Mouse (Mus musculus) CD4-positive helper T cell, adult 2 months (primary cell): ENCODE results near the gene Slc29a4.

Experiments used
- DNase-seq: peaks from one replicate; pipeline ENCODE4 v3.0.0-alpha.2; 2012; ENCODE audit warnings: low read depth, missing footprints, low spot score

The Slc29a4 gene

DNA sequence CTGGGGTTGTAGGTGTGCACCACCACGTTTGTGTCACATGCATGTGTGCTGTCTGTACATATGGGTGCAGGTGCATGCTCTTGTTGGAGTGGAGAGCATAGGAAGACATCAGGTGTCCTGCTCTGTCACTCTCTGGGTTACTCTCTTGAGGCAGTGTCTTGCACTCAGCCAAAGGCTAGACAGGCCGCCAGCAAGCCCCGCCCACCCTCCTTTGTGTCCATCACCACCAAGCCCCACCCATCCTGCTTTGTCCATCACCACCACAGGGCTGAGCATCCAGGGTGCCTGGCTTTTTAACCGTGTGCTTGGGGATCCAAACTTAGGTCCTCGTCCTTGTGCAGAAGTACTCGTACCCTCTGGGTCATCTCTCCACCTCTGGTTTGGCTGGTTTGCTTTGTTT lies 3.9 kb downstream of the Slc29a4 start:
- DNase-seq = no peak

DNA sequence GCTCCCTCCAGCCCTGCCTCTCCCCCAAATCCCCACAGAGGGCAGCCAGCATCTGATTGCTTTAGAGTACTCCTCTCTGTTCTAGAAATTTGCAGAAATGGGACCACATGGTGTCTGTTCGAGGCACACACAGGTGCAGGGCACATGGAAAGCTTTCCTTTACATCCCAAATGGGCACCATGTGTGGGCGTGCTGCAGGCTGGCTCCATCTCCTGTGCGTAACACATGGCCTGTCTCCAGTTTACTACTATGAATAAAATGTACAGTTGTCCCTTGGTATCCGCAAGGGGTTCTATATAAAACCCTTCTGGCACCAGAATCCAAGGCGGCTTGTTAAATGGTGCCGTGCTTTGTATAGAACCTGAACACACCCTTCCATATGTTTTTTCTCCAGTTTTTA lies 4.6 kb downstream of the Slc29a4 start:
- no peak for DNase-seq

DNA sequence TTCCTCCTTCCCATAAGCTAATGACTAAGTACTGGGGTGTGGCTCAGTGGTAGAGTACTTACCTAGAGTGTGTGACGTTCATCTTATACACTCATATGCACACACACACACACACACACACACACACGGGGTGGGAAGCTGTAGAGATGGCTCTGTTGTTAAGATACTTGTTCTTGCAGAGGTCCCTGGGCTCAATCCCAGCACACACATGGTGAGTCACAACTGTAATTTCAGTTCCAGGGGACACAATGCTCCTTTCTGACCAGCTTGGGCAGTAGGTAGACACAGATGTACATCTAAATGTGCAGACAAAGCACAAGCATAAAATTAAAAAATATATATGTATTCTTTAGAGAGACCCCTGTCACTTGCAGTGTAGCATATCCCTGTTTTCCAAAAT lies 5.4 kb downstream of the Slc29a4 start:
- no peak for DNase-seq

DNA sequence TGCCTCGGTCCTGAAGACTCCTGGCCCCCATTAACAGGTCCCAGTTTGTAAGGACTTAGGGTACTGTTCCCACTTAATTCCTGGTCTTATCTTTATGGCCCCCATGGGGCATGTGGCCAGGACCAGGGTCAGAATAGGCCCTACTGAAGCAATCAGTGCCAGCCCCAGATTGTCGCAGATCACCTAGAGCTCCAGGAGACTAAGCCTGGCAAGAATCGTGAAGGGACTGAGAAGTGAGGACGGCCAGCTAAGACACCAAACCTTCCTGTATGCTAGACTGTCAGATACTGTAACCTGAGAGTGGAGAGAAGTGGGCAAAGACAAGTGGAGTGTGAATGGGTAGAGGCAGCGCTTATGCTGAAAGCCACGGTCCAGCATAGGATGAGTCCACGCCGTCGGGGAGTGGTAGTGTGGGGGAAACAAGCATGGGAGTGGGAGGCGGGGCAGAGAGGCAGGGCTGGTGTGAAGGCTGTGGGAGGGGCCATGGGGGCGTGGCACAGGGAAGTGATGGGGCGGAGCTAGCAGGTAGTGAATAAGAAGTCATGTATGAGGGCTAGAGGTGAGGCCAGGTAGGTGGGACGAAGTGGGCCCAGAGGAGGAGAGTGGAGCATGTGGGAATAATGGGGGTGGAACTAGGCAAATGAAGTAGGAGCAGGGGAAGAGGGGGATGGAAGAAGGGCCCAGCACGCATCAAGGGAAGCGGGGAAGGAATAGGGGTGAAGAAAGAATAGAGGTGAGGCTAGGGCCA lies 8.7 kb downstream of the Slc29a4 start:
- DNase-seq = peak; percentile 37

DNA sequence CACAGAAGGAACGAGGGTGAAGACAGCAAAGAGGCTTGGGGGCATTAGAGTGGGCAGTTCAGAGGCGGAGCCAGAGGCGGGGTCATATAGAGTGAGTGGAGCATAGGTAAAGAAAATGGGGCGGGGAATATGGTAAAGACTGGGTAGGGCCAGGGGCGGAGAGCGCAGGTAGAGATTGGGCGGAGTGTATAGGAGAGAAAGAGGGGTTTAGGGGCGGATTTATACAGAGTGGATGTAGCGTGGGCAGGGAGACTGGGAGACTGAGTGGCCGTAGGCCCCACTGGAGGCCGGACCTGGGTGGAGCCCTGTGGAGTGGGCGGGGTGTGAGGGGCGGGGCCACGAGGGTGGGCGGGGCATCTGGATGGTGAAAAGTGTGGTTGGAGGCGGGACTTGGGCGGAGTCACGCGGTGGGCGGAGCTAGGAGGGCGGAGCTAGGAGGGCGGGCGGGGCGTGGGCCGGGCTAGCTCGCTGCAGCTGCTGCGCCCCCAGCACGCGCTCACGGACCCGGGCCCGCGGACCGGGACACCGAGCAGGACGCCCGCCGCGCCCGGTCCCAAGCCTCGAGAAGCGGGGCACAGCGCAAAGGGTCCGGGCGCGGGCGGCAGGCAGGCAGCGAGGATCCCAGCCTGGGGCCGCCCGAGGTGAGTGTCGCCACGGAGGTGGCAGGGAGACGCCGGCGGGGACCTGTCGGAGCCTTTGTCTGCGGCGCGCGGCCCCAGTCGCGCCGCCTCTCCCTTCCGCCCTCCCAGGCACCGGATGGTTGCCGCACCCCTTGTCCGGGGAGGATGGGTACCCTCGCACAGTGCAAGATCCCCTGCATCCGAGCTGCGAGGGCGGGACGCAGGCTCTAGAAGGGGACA lies 9.6 kb downstream of the Slc29a4 start:
- DNase-seq = peak; percentile 62

DNA sequence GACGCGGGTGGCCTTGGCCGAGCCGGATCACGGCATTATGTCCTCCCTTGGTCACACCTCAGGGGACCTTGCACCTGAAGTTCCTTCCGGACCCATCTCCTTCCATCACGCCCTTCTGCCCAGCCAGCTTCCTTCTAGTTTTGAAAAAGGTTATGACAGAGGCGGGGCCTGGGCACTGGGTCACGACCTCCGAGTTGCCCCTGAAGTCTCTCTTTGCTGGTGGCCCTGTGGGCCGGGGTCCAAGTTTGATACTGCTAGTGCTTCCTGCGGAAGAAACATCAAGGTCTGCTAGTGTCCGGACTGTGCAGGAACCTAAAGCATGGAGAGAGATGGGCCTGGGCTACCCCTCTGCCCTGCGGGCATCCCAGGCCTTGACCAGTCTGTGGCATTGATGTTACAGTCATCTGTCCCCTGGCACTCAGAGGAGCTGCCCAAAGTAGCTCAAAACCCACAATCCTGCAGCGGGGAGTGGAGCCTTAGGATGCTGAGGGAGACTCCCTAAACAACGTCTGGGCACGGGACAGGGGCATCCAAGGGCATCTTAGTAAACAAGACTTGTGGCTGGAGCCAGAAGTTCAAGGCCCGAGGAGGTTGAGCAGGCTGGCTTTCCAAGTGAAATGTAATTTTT lies 10.3 kb downstream of the Slc29a4 start:
- DNase-seq = no peak

DNA sequence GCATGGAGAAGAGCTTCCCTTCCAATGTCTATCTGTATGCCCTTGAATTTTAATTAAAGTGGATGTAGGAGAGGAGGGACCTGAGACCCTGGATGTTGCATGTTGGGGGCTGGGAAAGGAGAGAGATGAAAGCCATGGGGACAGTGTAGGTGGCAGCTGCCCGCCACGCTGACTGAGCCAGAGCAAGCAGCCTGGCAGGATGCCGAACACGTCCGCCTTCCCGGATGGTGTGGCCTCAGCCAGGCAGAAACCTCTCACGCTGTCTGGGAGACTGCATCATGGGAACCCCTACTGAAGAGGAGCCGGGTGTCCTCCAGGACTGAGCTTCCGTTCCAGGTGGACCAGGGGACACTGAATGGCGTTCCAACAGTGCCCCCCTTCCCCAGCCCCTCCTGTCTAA lies 11.3 kb downstream of the Slc29a4 start:
- DNase-seq = no peak

DNA sequence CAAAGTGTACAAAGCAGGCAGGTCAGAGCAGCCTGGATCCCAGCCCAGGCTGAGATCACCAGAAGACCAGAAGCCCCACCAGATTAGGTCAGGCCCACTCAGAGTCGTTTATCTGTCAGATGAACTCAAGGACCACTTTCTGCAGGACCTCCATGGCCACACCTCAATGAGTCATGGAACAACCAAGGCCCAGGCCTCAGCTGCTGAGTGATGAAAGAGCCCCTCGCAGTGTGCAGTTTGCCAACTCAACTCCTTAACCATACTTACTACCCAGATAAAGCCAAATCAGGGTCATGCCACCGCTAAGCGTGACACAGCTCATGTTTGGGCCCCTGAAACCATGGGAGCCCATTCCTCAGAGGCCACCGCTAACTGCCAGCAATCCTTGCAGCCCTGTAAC lies 15.4 kb downstream of the Slc29a4 start:
- no peak for DNase-seq

DNA sequence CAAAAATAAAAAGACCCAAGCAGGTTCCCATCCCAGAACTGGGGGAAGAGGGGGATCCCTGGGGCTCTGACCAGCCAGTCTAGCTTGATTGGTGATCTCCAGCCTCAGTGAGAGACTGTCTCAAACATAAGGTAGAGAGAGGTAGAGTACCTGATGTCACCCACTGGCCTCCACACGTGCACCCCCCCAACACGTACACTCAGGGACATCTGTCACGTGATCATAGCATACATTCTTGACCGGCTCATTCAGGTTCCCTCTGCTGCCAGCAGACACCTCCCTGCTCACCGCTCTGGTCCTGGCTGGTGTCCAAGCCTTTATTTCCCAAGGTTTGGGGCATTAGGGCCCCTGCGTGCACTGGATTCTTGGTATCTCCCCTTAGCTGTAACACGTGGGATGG lies 17.1 kb downstream of the Slc29a4 start:
- DNase-seq = no peak

DNA sequence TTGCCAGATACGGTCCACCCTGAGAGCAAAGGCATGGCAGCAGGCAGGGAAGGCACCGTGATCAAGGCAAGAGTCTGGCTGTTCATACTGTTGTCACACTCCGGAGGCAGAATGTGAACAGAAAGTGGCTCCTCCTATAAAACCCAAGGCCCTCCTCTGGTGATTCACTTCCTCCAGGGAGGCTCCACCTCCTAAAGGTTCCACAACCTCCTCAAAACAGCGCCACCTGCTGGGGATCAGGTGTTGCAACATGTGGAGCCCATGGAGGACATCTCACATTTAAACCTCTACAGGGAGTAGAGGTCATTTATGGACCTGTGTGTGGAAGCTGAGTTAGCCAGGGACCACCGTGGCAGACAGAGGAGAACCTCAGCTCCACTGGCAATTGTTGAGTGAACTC lies 20.1 kb downstream of the Slc29a4 start:
- no peak for DNase-seq

DNA sequence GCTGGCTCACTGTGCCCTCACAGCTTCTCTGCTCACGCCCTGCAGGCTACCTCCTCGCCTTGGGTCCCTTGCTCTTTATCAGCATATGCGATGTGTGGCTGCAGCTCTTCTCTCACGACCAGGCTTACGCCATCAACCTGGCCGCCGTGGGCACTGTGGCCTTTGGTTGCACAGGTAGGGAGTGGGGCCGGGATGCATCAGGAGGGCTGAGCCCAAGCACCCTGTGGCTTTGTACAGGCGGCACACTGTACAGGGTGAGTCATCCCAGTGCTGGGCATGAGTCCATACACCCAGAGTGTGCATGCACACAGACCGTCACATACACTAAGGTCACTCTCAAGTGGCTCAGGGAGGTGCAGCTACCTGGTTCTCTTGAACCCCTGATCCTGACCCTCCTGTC lies 21.7 kb downstream of the Slc29a4 start:
- DNase-seq = no peak

DNA sequence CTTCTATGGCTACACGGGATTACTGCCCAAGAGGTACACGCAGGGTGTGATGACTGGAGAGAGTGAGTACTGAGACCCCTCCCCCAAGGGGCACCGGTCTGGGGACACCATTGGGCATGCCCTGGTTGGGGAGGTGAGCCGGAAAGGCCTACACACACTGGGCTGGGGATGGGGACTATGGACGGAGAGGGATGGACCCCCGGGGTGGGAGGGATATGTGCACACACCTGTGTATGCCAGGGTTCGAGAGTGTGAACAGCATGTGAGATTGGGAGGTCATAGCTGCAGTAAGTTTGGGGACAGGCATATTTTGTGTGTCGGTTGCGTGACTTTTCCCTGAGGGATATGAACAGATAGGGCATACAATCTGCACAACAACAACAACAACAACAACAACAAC lies 22.7 kb downstream of the Slc29a4 start:
- DNase-seq = no peak

DNA sequence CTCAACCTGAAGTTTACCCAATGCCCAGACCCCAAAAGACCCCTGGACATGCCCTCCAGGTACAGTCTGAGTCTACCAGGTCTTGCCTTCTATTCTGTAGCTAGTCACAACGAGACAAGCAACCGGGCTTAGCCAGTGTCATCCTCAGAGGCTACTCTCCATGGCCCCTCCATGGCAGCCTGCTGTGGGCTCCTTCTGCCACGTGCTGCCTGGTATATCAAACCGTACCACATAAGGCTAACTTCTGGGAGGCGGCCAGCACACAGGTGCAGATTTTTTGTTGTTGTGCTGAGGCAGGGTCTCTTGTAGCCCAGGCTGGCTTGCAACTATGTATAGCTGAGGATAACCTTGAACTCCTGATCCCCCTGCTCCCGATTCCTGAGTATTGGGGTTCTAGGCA lies 23.7 kb downstream of the Slc29a4 start:
- no peak for DNase-seq

DNA sequence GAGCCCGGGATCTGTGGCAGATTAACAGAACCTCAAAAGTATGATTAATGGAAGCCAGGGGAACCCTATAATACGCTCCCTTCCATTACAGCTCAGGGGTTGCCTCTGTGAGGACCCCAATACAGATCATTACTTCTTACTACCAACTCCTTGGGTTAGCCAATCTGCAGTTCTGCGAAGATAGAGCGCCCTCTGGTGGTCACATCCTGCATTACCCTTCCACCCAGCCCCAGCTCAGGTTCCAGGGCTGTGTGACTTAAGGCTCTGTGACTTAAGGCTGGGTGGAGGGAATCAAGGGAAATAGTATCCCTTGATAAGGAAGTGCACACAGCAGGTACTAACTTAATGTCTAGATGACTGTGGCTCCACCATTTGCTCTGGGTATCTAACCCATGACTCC lies 25.7 kb downstream of the Slc29a4 start:
- DNase-seq = peak; percentile 59

DNA sequence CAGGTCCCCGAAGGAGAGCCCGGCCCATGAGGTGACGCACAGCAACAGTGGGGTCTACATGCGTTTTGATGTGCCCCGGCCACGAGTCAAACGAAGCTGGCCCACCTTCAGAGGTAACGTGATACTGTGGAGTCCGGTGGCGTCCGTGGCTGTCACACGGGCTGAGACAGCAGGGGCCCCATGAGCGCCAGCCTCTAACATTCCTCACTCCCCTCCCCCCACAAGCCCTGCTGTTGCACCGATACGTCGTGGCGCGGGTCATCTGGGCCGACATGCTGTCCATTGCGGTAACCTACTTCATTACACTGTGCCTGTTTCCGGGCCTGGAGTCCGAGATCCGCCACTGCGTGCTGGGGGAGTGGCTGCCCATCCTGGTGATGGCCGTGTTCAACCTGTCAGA lies 26.2 kb downstream of the Slc29a4 start:
- DNase-seq = no peak

DNA sequence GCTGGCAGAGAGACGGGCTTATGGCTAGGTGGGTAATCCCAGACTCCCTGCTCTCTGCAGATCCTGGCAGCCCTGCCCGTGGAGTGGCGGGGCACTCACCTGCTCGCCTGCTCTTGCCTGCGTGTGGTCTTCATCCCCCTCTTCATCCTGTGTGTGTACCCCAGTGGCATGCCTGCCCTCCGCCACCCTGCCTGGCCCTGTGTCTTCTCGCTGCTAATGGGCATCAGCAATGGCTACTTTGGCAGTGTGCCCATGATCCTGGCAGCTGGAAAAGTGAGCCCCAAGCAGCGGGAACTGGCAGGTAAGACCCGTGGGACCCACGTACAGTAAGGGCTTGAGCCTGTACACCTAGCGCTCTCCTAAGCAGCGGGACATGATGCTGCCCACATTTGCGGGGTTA lies 27.6 kb downstream of the Slc29a4 start:
- no peak for DNase-seq

DNA sequence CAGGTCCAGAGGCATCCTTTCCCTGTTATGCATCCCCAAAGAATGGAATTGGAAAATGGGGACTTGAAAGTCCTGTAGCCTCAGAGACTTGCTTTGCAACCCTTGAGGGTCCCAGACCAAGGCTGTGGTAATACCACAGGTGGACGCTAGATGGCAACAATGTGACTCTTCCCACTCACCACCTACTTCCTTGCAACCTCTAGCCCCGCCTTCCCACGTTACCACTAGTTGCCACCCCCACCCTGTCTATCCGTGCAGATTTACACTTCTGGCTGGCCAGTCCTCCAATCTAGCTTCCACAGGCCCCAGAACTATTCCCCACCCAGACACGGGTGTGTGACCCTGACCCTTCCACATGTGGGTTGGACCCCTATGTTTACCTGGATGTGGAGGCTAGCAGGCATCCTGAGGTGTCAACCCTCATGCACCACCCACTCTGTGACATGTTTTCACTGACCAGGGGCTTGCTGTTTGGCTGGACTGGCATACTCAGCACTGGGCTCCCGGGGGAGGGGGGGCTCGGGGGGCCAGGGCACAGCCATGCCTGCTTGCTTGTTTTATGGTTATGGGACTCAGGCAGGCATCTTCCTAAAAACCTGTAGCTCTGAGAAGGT lies 31.3 kb downstream of the Slc29a4 start:
- DNase-seq = peak; percentile 76

DNA sequence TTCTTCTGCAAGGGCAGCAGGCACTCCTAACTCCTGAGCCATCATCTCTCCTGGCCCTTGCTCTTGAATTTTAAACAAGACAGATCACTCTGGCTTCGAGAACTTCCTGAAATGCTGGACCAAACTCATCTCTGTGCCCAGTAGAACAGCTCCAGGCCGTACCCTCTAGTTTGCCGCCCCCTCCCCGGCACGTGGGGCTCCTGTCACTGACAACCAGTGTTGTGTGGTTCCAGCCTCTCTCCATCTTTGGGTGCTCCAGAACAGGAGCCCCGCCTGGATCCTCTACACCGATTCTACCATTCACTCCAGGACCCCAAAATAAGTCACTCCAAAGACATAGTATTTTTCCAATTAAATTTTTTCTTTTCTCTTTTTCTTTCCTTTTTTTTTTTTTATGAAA lies 32.0 kb downstream of the Slc29a4 start:
- no peak for DNase-seq

DNA sequence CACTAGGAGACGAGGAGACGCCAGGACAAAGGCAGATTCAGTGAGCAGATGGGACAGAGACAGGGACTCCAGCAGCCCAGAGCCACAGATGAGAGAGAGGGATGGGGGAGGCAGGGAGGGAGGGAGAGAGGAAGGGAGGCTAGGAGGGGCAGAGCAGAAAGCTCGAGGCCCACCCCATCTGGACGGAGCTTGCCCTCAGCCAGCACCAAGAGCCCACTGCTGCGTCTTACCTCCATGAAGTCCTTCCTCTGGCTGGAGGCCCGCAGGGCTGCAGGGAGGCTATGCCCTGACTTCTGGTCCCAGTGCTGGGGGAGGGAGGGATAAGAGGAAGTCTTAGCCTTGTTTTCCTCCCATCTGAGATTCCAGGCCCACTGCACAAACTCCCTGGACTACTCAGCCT lies 34.4 kb downstream of the Slc29a4 start:
- no peak for DNase-seq

DNA sequence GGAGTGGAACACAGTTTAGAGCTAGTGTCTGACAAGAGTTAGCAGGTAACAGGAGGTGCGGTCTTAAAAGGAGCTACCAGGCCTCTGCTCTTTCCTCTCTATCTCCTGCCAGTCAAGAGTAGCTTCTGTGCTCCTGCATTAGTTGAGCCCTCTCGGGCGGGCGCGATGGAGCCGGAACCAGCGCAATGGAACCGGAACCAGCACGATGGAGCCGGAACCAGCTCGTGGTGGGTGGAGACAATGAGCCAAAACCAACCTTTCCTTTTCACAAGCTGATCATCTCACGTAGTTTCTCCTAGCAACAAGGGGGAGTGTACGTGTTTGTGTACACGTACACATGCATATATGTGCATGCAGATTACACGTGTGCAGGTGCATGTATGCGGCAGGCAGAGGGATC lies 36.0 kb downstream of the Slc29a4 start:
- no peak for DNase-seq

DNA sequence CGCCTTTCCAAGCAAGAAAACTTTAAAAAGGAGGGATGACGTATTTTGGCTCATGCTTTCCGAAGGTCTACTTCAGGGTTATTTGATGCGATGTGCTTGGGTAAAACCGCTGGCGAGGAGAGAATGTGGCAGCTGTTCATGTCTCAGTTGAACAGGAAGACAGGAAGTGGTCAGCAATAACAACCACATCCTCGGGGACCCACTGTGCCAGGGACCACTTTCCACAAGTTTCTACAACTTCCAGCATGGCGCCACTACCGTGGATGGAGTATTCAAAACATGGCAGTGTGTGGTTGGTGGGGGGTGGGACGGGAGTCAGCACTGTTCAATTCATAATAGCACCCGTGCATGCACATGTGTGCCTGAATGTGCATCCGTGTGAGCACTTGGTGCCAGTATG lies 38.0 kb downstream of the Slc29a4 start:
- DNase-seq = no peak

DNA sequence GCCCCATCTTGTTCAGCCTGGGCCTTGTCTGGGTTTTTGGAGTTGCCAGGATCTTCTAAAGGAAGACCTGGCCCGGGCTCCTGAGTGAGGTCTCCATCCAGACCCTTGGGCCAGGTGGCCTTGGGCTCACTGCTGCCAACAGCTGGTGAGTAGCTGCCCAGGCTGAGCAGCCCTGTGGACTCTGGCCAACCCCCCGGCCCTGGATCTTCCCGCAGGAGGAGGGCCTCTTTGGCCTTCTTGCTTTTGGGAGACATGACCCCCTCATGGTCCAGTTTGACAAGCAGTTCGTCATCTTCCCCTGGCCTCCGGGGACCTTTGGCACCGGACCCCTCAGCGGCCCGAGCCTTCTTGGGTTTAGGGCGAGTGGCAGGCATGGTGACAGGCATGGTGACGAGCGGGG lies 39.6 kb downstream of the Slc29a4 start:
- DNase-seq = no peak
